ENCODE assay signal across 18 mouse cellular contexts in the genomic region with DNA sequence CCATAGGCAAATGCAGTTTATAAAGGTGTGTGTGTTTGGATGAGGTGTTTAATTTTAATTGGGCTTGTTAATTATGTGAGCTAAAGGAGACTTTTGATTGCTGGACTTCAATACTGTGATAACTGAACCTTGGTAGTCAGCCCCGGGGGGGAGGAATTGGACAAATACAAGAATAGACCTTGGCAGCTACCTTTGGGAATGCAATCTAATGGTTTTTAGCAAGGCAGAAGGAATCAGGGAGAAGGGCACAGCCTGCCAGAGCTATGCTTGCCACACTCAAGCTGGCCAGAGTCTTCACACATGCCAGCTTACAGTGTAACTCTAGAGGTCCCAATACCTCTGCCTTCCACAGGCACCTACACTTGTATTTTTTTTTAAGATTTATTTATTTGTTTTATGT. TPM values are rescaled to one million over a fixed set of nuclear protein-coding genes. Genes with fewer than 3 reads are reported as not detected.
DNase-seq lines count a peak whose midpoint lies in the region; TF ChIP-seq lines count a peak whose summit lies in the region.
"Had no signal": no experiment of that assay in that cellular context is flagged by ENCODE, and none has a peak within 500 bp of the region (broad histone marks: within the 10 kb centered on the region; RNA-seq: fewer than 3 reads in every experiment).

No protein-coding gene starts in this region.

- no peak for TF ChIP-seq POLR2A in kidney, adult 2 months (IDR thresholded peaks at IDR 0.05; ENCODE audit: low read depth, low read length)

- TF ChIP-seq CTCF in kidney, adult 2 months (conservative IDR thresholded peaks at IDR 0.05; ENCODE audit: insufficient read depth, insufficient read length, low read depth, low read length) = no peak
- no peak for TF ChIP-seq CTCF in gastrocnemius, adult 2 months (IDR thresholded peaks at IDR 0.05)

- 48% methylated on average over 1 of the region's 1 CpGs for WGBS in kidney, adult 2 months

- no peaks in the 10 kb centered on the region; the same call in 1 of the 2 replicates for H3K36me3 ChIP-seq in kidney, adult 2 months (ENCODE audit: control insufficient read depth, insufficient read depth, low read length)
- H3K36me3 ChIP-seq: forebrain, embryonic 15.5 days; hindbrain, embryonic 10.5 days; limb, embryonic 13.5 days; midbrain, embryonic 15.5 days had no signal

- peak; percentile 58 for DNase-seq in gastrocnemius, adult 18-20 months (ENCODE audit: low spot score)
- no peak for DNase-seq in gastrocnemius, postnatal 4 days (ENCODE audit: low spot score in 2 of 2)
- peak; percentile 66 for DNase-seq in kidney, adult 2 months
- no peak for DNase-seq in kidney, postnatal 14 days
- DNase-seq in gastrocnemius, adult 2 months = peak; percentile 74
- DNase-seq in gastrocnemius, postnatal 25 days = peak; percentile 42
- no peak for DNase-seq in urinary bladder, postnatal 25 days (ENCODE audit: low spot score)
- DNase-seq in layer of hippocampus, postnatal 36 days = no peak
- DNase-seq: cerebellum, adult 9-11 months; lung, postnatal 14 days; thymus, postnatal 4 days had no signal

- no peak overlapping the region for H3K27ac ChIP-seq in kidney, adult 2 months (ENCODE audit: insufficient read depth, low read depth, low read length)
- 0 out of 2 replicates have a peak overlapping the region, but pooled peaks have one; percentile 16 for H3K27ac ChIP-seq in gastrocnemius, adult 2 months
- H3K27ac ChIP-seq: forebrain, embryonic 15.5 days; hindbrain, embryonic 10.5 days; limb, embryonic 13.5 days; midbrain, embryonic 15.5 days had no signal

- intact Hi-C loops in gastrocnemius, adult 2 months (cut with DNase I) = no loop called here

- H3K4me1 ChIP-seq in kidney, adult 2 months (ENCODE audit: control insufficient read depth, insufficient read depth, low read length) = peaks cover 4% of the 10 kb centered on the region; the same call in 1 of the 2 replicates
- H3K4me1 ChIP-seq: forebrain, embryonic 15.5 days; hindbrain, embryonic 10.5 days; limb, embryonic 13.5 days; midbrain, embryonic 15.5 days had no signal

- no peaks in the 10 kb centered on the region for H3K27me3 ChIP-seq in kidney, adult 2 months (replicated peaks; ENCODE audit: control insufficient read depth, insufficient read depth, low read length)
- H3K27me3 ChIP-seq: forebrain, embryonic 15.5 days; limb, embryonic 13.5 days; midbrain, embryonic 15.5 days had no signal

- H3K4me3 ChIP-seq in kidney, adult 2 months (ENCODE audit: insufficient read depth, low read depth, low read length) = no peak overlapping the region
- H3K4me3 ChIP-seq in gastrocnemius, adult 2 months = no peak overlapping the region
- H3K4me3 ChIP-seq: erythroblast, embryonic 14.5 days; forebrain, embryonic 15.5 days; hindbrain, embryonic 10.5 days; limb, embryonic 13.5 days; megakaryocyte, embryonic 14.5 days; midbrain, embryonic 15.5 days had no signal

RNA-seq across cellular contexts. Expression of a gene that starts 18.9 kb away (rescaled TPM):
- total RNA-seq in gastrocnemius, adult 18-20 months (2021) = 1 to 10 TPM; 1.1 to 1.2 TPM
- 10 to 100 TPM; 10.3 to 10.9 TPM for total RNA-seq in gastrocnemius, postnatal 4 days (2021)
- 1.2 and 1.4 TPM in 2 replicates for polyA plus RNA-seq in kidney, adult 2 months (2012; rRNA removed)
- under 1 TPM; 0.78 to 0.87 TPM for total RNA-seq in gastrocnemius, adult 2 months (2021)
- total RNA-seq in gastrocnemius, postnatal 25 days (2021) = under 1 TPM; 0.94 to 1.00 TPM
- 10 to 100 TPM; 20.2 to 25.3 TPM for total RNA-seq in layer of hippocampus, postnatal 36 days (2021)
- total RNA-seq: neutrophil, adult 5-6 weeks had no signal

Comparison
In these comparisons a context has a peak if more than half of its experiments do, and no peak if none do; other contexts are left out.
1. DNase-seq: peak in gastrocnemius, adult 18-20 months (single experiment), kidney, adult 2 months (single experiment), gastrocnemius, adult 2 months (single experiment) and gastrocnemius, postnatal 25 days (single experiment); none in gastrocnemius, postnatal 4 days (0 of 2), kidney, postnatal 14 days (single experiment), urinary bladder, postnatal 25 days (single experiment) and layer of hippocampus, postnatal 36 days (0 of 2).
2. RNA of a gene that starts 18.9 kb away (total RNA-seq): 20.2 to 25.3 TPM in layer of hippocampus, postnatal 36 days and 10.3 to 10.9 TPM in gastrocnemius, postnatal 4 days; 1.1 to 1.2 TPM in gastrocnemius, adult 18-20 months, 0.94 to 1.00 TPM in gastrocnemius, postnatal 25 days and 0.78 to 0.87 TPM in gastrocnemius, adult 2 months; every median in the first group is over 4 times any median in the second.